Comparison of ENCODE assay signal across 8 mouse cellular contexts in genomic region chr10:109496161-109496560, GRCm38 (mm10).
DNase-seq lines count a peak whose midpoint lies in the region; ATAC-seq lines count a peak whose summit lies in the region.

No protein-coding gene starts in this region.

- peak; percentile 28 for DNase-seq in adrenal gland, postnatal 10 days
- peak; percentile 70 for DNase-seq in embryonic facial prominence, embryonic 14.5 days (ENCODE audit: low spot score)
- DNase-seq in layer of hippocampus, adult 9-11 months: peak; percentile 74
- DNase-seq in retina, adult 2 months (ENCODE audit: low read depth, low spot score): peak; percentile 45
- DNase-seq in urinary bladder, adult 18-20 months (ENCODE audit: low spot score in 2 of 2): no peak

- ATAC-seq in kidney, embryonic 15.5 days (replicated peaks; ENCODE audit: low FRiP score): peak; percentile 43; the same call in 1 of the 2 replicates
- no peak for ATAC-seq in kidney, embryonic 14.5 days (ENCODE audit: low FRiP score, low TSS enrichment)
- 0 out of 2 replicates have a peak, but pooled peaks have one; percentile 55 for ATAC-seq in embryonic facial prominence, embryonic 14.5 days (ENCODE audit: low read depth)
- ATAC-seq in erythroblast, adult 5-6 weeks (replicated peaks; ENCODE audit: low FRiP score, poor library complexity, severe bottlenecking): no peak

- no peak overlapping the region for H3K4me2 ChIP-seq in kidney, embryonic 15.5 days
- no peak overlapping the region for H3K4me2 ChIP-seq in kidney, embryonic 14.5 days (replicated peaks; ENCODE audit: low read depth, low read length)
- H3K4me2 ChIP-seq in embryonic facial prominence, embryonic 14.5 days (ENCODE audit: low read depth, low read length): no peak overlapping the region

- WGBS in kidney, embryonic 15.5 days: 75% methylated on average over 10 of the region's 10 CpGs
- WGBS in kidney, embryonic 14.5 days: 79% methylated on average over 10 of the region's 10 CpGs
- WGBS in embryonic facial prominence, embryonic 14.5 days: 81% methylated on average over 10 of the region's 10 CpGs

- H3K4me1 ChIP-seq in kidney, embryonic 15.5 days: no peaks in the 10 kb centered on the region
- H3K4me1 ChIP-seq in kidney, embryonic 14.5 days (ENCODE audit: control insufficient read depth, insufficient read depth, low read length): no peaks in the 10 kb centered on the region
- H3K4me1 ChIP-seq in embryonic facial prominence, embryonic 14.5 days (ENCODE audit: control insufficient read depth, insufficient read depth, low read length): no peaks in the 10 kb centered on the region

- no peaks in the 10 kb centered on the region for H3K36me3 ChIP-seq in kidney, embryonic 15.5 days
- H3K36me3 ChIP-seq in kidney, embryonic 14.5 days (ENCODE audit: control insufficient read depth, insufficient read depth, low read length): no peaks in the 10 kb centered on the region
- no peaks in the 10 kb centered on the region for H3K36me3 ChIP-seq in embryonic facial prominence, embryonic 14.5 days (ENCODE audit: control insufficient read depth, insufficient read depth, low read length)

- H3K9me3 ChIP-seq in kidney, embryonic 15.5 days (replicated peaks): no peaks in the 10 kb centered on the region
- no peaks in the 10 kb centered on the region for H3K9me3 ChIP-seq in kidney, embryonic 14.5 days (ENCODE audit: control insufficient read depth, low read length)
- H3K9me3 ChIP-seq in embryonic facial prominence, embryonic 14.5 days (ENCODE audit: control insufficient read depth, low read length): no peaks in the 10 kb centered on the region

- no peak overlapping the region for H3K9ac ChIP-seq in kidney, embryonic 15.5 days
- no peak overlapping the region for H3K9ac ChIP-seq in kidney, embryonic 14.5 days (ENCODE audit: low read depth, low read length)
- H3K9ac ChIP-seq in embryonic facial prominence, embryonic 14.5 days (ENCODE audit: low read depth, low read length): no peak overlapping the region

- H3K27me3 ChIP-seq in kidney, embryonic 15.5 days: no peaks in the 10 kb centered on the region
- no peaks in the 10 kb centered on the region for H3K27me3 ChIP-seq in kidney, embryonic 14.5 days (ENCODE audit: control insufficient read depth, insufficient read depth, low read length)
- no peaks in the 10 kb centered on the region for H3K27me3 ChIP-seq in embryonic facial prominence, embryonic 14.5 days (replicated peaks; ENCODE audit: control insufficient read depth, insufficient read depth, low read length)

- H3K4me3 ChIP-seq in kidney, embryonic 15.5 days (replicated peaks): no peak overlapping the region
- no peak overlapping the region for H3K4me3 ChIP-seq in kidney, embryonic 14.5 days (ENCODE audit: low read length)
- no peak overlapping the region for H3K4me3 ChIP-seq in embryonic facial prominence, embryonic 14.5 days (ENCODE audit: low read depth, low read length)

- H3K27ac ChIP-seq in kidney, embryonic 15.5 days: no peak overlapping the region
- H3K27ac ChIP-seq in kidney, embryonic 14.5 days (ENCODE audit: low read depth, low read length): no peak overlapping the region
- no peak overlapping the region for H3K27ac ChIP-seq in embryonic facial prominence, embryonic 14.5 days (replicated peaks; ENCODE audit: low read depth, low read length)

Comparison
In these comparisons a context has a peak if more than half of its experiments do, and no peak if none do; other contexts are left out.
1. ATAC-seq: peak in kidney, embryonic 15.5 days (single experiment) and embryonic facial prominence, embryonic 14.5 days (single experiment); none in kidney, embryonic 14.5 days (single experiment) and erythroblast, adult 5-6 weeks (single experiment).
2. DNase-seq: peak in adrenal gland, postnatal 10 days (single experiment), embryonic facial prominence, embryonic 14.5 days (single experiment), layer of hippocampus, adult 9-11 months (single experiment) and retina, adult 2 months (single experiment); none in urinary bladder, adult 18-20 months (0 of 2).